In the genomic region with DNA sequence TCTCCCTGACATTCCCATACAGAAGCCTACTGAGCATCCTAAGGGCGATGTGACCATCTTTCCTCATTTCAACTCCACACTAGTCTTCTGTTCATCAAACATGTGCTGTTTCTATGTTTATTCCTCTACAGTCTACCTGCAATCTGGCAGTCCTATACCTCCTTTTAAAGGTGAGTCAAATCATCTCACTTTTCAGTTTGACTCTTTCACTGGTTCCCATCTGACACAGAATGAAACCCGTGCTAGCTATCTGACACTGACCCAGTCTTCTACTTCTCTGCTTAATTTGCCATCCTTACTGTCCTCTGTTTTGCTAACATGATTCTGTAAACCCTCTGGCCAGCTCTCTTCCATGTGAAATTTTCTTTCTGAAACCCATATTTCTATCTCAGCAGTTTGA, we compare ENCODE assay signal across 36 mouse cellular contexts.
"Had no signal": no experiment of that assay in that cellular context is flagged by ENCODE, and none has a peak within 500 bp of the region (broad histone marks: within the 10 kb centered on the region; RNA-seq: fewer than 3 reads in every experiment).

No protein-coding gene starts in this region.

- H3K4me2 ChIP-seq: heart, embryonic 11.5 days; heart, embryonic 12.5 days; heart, embryonic 13.5 days; heart, embryonic 15.5 days; hindbrain, embryonic 12.5 days; hindbrain, embryonic 13.5 days; hindbrain, embryonic 14.5 days; hindbrain, embryonic 15.5 days; intestine, embryonic 15.5 days; kidney, embryonic 15.5 days had no signal

- H3K9ac ChIP-seq: heart, embryonic 12.5 days; heart, embryonic 13.5 days; heart, embryonic 15.5 days; hindbrain, embryonic 12.5 days; hindbrain, embryonic 13.5 days; hindbrain, embryonic 14.5 days; hindbrain, embryonic 15.5 days; intestine, embryonic 15.5 days; kidney, embryonic 15.5 days had no signal

- DNase-seq: heart, postnatal 10 days; heart, postnatal 14 days; heart, postnatal 36 days; heart, postnatal 4 days; kidney, adult 11 months; kidney, adult 18-20 months; kidney, adult 2 months; kidney, adult 8-10 months; kidney, adult 9 months; kidney, postnatal 10 days; kidney, postnatal 14 days; kidney, postnatal 25 days; kidney, postnatal 36 days; kidney, postnatal 4 days; layer of hippocampus, adult 9-11 months; layer of hippocampus, postnatal 36 days had no signal

- H3K9me3 ChIP-seq: heart, embryonic 10.5 days; heart, embryonic 12.5 days; heart, embryonic 13.5 days; heart, embryonic 15.5 days; hindbrain, embryonic 10.5 days; hindbrain, embryonic 12.5 days; hindbrain, embryonic 13.5 days; hindbrain, embryonic 15.5 days; intestine, embryonic 15.5 days; kidney, embryonic 15.5 days had no signal

- H3K4me3 ChIP-seq: heart, embryonic 10.5 days; heart, embryonic 12.5 days; heart, embryonic 13.5 days; heart, embryonic 15.5 days; hindbrain, embryonic 10.5 days; hindbrain, embryonic 12.5 days; hindbrain, embryonic 13.5 days; hindbrain, embryonic 15.5 days; intestine, embryonic 15.5 days; kidney, embryonic 15.5 days; layer of hippocampus, adult 2 months; left cerebral cortex, adult 2 months had no signal

- H3K27me3 ChIP-seq: heart, embryonic 12.5 days; heart, embryonic 13.5 days; heart, embryonic 15.5 days; hindbrain, embryonic 12.5 days; hindbrain, embryonic 13.5 days; hindbrain, embryonic 15.5 days; intestine, embryonic 15.5 days; kidney, embryonic 15.5 days had no signal

- H3K36me3 ChIP-seq: heart, embryonic 10.5 days; heart, embryonic 12.5 days; heart, embryonic 13.5 days; heart, embryonic 15.5 days; hindbrain, embryonic 10.5 days; hindbrain, embryonic 12.5 days; hindbrain, embryonic 13.5 days; hindbrain, embryonic 15.5 days; intestine, embryonic 15.5 days; kidney, embryonic 15.5 days had no signal

- H3K4me1 ChIP-seq: heart, embryonic 10.5 days; heart, embryonic 12.5 days; heart, embryonic 13.5 days; heart, embryonic 15.5 days; hindbrain, embryonic 10.5 days; hindbrain, embryonic 12.5 days; hindbrain, embryonic 13.5 days; hindbrain, embryonic 15.5 days; intestine, embryonic 15.5 days; kidney, embryonic 15.5 days had no signal

- ATAC-seq: hindbrain, embryonic 16.5 days; hindbrain, postnatal 0 days; inflammation-experienced regulatory T-cells, adult 6 months; intestine, embryonic 15.5 days; intestine, embryonic 16.5 days; intestine, postnatal 0 days had no signal

- H3K27ac ChIP-seq: heart, embryonic 10.5 days; heart, embryonic 13.5 days; heart, embryonic 15.5 days; hindbrain, embryonic 10.5 days; hindbrain, embryonic 12.5 days; hindbrain, embryonic 13.5 days; hindbrain, embryonic 14.5 days; hindbrain, embryonic 15.5 days; hindbrain, postnatal 0 days; intestine, embryonic 15.5 days; kidney, embryonic 15.5 days; kidney, postnatal 0 days; layer of hippocampus, adult 2 months; left cerebral cortex, adult 2 months had no signal
